Mouse (Mus musculus) testis, adult 2 months (tissue): ENCODE measurements around the gene Pvr. TPM values are rescaled to one million over a fixed set of nuclear protein-coding genes. Genes with fewer than 3 reads are reported as not detected.

Source experiments
- H3K27ac ChIP-seq: fragments of 200-500 bp; 2 replicates; pipeline ENCODE4 v1.5.1; 2012; ENCODE audit warnings: low read depth, low read length; ENCODE audit not compliant: control insufficient read depth, insufficient read depth
- H3K27me3 ChIP-seq: fragments of 200-500 bp; 2 replicates; pipeline ENCODE4 v1.6.1; 2012; ENCODE audit warnings: mild to moderate bottlenecking, low read length, moderate library complexity; ENCODE audit not compliant: control insufficient read depth, insufficient read depth
- H3K36me3 ChIP-seq: fragments of 200-500 bp; 2 replicates; pipeline ENCODE4 v1.6.1; 2012; ENCODE audit warnings: mild to moderate bottlenecking, low read length; ENCODE audit not compliant: control insufficient read depth, insufficient read depth
- H3K4me1 ChIP-seq: fragments of 200-500 bp; 2 replicates; pipeline ENCODE4 v1.6.1; 2012; ENCODE audit warnings: low read length; ENCODE audit not compliant: control insufficient read depth, insufficient read depth
- H3K4me3 ChIP-seq: fragments of 200-500 bp; 2 replicates; pipeline ENCODE4 v1.5.1; 2012; ENCODE audit warnings: low read depth, mild to moderate bottlenecking, low read length, moderate library complexity, mixed read lengths; ENCODE audit not compliant: control insufficient read depth
- CTCF ChIP-seq: fragments of 200-500 bp; IDR thresholded peaks from 2 replicates; pipeline ENCODE4 v1.5.1; 2012; ENCODE audit warnings: low read depth, mild to moderate bottlenecking, inconsistent platforms, low read length, moderate library complexity; ENCODE audit not compliant: control insufficient read depth, insufficient read depth, insufficient replicate concordance
- POLR2A ChIP-seq: fragments of 200-500 bp; IDR thresholded peaks from 2 replicates; pipeline ENCODE4 v1.6.1; 2012; ENCODE audit warnings: low read depth, mild to moderate bottlenecking, inconsistent platforms, low read length, moderate library complexity; ENCODE audit not compliant: control insufficient read depth
- polyA plus RNA-seq: library from polyadenylated mRNA; depleted of rRNA; stranded (reverse); fragments of >200 nt; gene quantifications from 2 replicates; pipeline ENCODE4 v1.2.3, GENCODE M21; 2012; rRNA removed

Pvr gene
- polyA plus RNA-seq: 5.5 and 6.1 TPM in 2 replicates

- TF ChIP-seq CTCF (no peak), POLR2A (0 out of 2 replicates have a peak, but pooled peaks have one; percentile 26)
- H3K27ac ChIP-seq: peak within 1 kb of the TSS; percentile 63; the same call in 1 of the 2 replicates
- H3K4me1 ChIP-seq: peaks cover 19% of the 10 kb centered on the region
- H3K36me3 ChIP-seq: no peaks in the 10 kb centered on the region
- H3K27me3 ChIP-seq: no peaks in the 10 kb centered on the region
- peak within 1 kb of the TSS; percentile 91 for H3K4me3 ChIP-seq
Observed at GRCm38 (mm10) chr7:19920506-19921261, at the start of gene Pvr. Gene Pvr (minus strand): TSS chr7:19921160.

GRCm38 (mm10) chr7:19970196-19970595 lies 49.2 kb upstream of the Pvr start:
- Histone ChIP-seq H3K27me3 (no peaks in the 10 kb centered on the region), H3K27ac (no peak overlapping the region), H3K4me3 (no peak overlapping the region), H3K36me3 (no peaks in the 10 kb centered on the region), H3K4me1 (no peaks in the 10 kb centered on the region)
- no peak for TF ChIP-seq POLR2A
- no peak for TF ChIP-seq CTCF

DNA sequence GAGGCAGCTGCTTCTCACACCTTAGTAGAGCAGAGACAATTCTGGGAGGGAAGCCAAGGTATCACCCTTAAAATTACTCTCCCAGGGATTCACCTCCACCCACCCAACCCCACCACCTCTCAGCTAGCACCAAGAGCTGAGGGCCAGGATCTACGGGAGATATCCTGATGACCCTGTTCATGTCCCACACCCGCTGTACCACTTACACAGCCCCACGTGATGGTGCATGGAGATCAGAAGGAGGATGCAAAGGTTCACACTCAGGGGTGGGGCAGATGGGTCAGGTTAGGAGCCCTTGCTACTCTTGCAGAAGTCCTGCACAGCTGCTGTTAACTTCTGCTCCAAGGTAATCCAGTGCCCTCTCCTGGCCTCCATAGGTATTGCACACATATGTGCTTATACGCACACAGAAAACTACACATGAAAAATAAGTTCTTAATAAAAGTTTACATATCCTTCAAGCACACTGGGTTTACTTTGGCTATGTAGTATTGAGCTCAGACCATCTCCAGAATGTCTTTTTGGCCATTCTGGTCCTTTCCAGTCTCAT lies 48.7 kb upstream of the Pvr start:
- Histone ChIP-seq H3K4me1 (no peaks in the 10 kb centered on the region), H3K4me3 (no peak overlapping the region), H3K27ac (no peak overlapping the region), H3K36me3 (no peaks in the 10 kb centered on the region), H3K27me3 (no peaks in the 10 kb centered on the region)
- peak; percentile 17; the same call in 1 of the 2 replicates for TF ChIP-seq CTCF
- no peak for TF ChIP-seq POLR2A

DNA sequence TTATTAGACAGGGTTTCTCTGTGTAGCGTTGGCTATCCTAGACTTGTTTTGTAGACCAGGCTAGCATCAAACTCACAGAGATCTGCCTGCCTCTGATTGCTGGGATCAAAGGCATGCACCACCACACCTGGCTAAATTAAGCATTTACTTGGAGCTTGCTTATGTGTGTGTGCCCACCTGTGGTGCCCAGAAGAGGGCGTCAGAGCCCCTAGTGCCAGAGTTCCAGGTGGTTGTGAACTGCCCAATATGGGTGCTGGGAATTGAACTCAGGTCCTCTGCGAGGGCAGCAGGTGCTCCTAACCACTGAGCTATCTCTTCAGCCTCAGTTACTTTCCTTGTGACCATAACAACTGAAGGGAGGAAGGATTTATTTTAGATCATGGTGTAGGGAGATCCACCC lies 48.1 kb upstream of the Pvr start:
- no peak overlapping the region for H3K4me3 ChIP-seq
- TF ChIP-seq CTCF (no peak), POLR2A (no peak)
- no peaks in the 10 kb centered on the region for H3K36me3 ChIP-seq
- no peaks in the 10 kb centered on the region for H3K4me1 ChIP-seq
- H3K27me3 ChIP-seq: no peaks in the 10 kb centered on the region
- no peak overlapping the region for H3K27ac ChIP-seq

GRCm38 (mm10) chr7:19964985-19965579 lies 44.1 kb upstream of the Pvr start, which contains the start of gene Ceacam20:
Gene Ceacam20 (plus strand): TSS chr7:19965412.
- Histone ChIP-seq H3K4me1 (peaks cover 3% of the 10 kb centered on the region), H3K4me3 (no peak within 1 kb of the TSS), H3K36me3 (no peaks in the 10 kb centered on the region), H3K27ac (no peak within 1 kb of the TSS), H3K27me3 (no peaks in the 10 kb centered on the region)
- TF ChIP-seq POLR2A (no peak), CTCF (no peak)

DNA sequence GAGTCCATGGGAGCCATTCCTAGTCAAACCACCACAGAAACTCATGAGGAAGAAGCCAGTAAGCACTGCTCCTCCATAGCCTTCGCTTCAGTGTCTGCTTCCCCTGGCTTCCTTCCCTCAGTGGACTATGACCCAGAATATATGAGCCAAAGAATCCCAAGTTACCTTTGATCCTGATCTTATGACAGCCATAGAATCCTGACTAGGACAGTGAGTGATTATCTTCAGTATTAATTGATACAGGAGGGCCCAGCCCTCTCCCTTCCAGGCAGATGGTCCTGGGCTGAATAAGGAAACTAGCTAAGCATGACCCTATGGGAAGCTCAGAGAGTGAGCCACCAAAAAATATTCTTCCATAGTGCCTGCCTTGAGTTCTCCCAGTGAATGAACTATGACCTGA lies 41.5 kb upstream of the Pvr start:
- H3K4me3 ChIP-seq: no peak overlapping the region
- H3K36me3 ChIP-seq: no peaks in the 10 kb centered on the region
- H3K27me3 ChIP-seq: no peaks in the 10 kb centered on the region
- H3K4me1 ChIP-seq: peaks cover 3% of the 10 kb centered on the region
- H3K27ac ChIP-seq: no peak overlapping the region
- TF ChIP-seq CTCF (no peak), POLR2A (no peak)

- Histone ChIP-seq H3K4me3 (no peak overlapping the region), H3K4me1 (no peaks in the 10 kb centered on the region), H3K27ac (no peak overlapping the region), H3K27me3 (no peaks in the 10 kb centered on the region), H3K36me3 (no peaks in the 10 kb centered on the region)
- TF ChIP-seq POLR2A (no peak), CTCF (peak; percentile 86; the same call in 1 of the 2 replicates)
Observed at GRCm38 (mm10) chr7:19956341-19956781, 35.4 kb upstream of the Pvr start.

- Histone ChIP-seq H3K27ac (no peak overlapping the region), H3K36me3 (no peaks in the 10 kb centered on the region), H3K27me3 (no peaks in the 10 kb centered on the region), H3K4me3 (no peak overlapping the region), H3K4me1 (no peaks in the 10 kb centered on the region)
- TF ChIP-seq CTCF (no peak), POLR2A (no peak)
Observed at GRCm38 (mm10) chr7:19955861-19956260, 34.9 kb upstream of the Pvr start.
